Mouse (Mus musculus) ES-Bruce4 (cell line): ENCODE data around the gene 1520401A03Rik. TPM values are rescaled to one million over a fixed set of nuclear protein-coding genes. Genes with fewer than 3 reads are reported as not detected.

Experiments
- H3K27ac ChIP-seq: 2 replicates; pipeline ENCODE4 v1.5.1; 2012; ENCODE audit warnings: low read length, inconsistent platforms; ENCODE audit not compliant: insufficient read depth
- H3K27me3 ChIP-seq: 2 replicates; pipeline ENCODE4 v1.6.1; 2012; ENCODE audit warnings: mild to moderate bottlenecking, low read length, inconsistent platforms; ENCODE audit not compliant: control insufficient read depth, poor library complexity, insufficient read depth, severe bottlenecking
- H3K36me3 ChIP-seq: 2 replicates; pipeline ENCODE4 v1.6.1; 2012; ENCODE audit warnings: inconsistent platforms, mild to moderate bottlenecking, low read length, moderate library complexity; ENCODE audit not compliant: control insufficient read depth, poor library complexity, insufficient read depth, severe bottlenecking
- H3K4me1 ChIP-seq: one replicate; pipeline ENCODE4 v1.8.1; 2011; ENCODE audit warnings: low read length; ENCODE audit not compliant: control insufficient read depth, insufficient read depth
- H3K4me3 ChIP-seq: 2 replicates; pipeline ENCODE4 v1.5.1; 2011; ENCODE audit warnings: low read depth, mild to moderate bottlenecking, low read length
- H3K9ac ChIP-seq: 2 replicates; pipeline ENCODE4 v1.6.1; 2012; ENCODE audit warnings: low read depth, mild to moderate bottlenecking, inconsistent platforms; ENCODE audit not compliant: poor library complexity, severe bottlenecking
- H3K9me3 ChIP-seq: replicated peaks from 2 replicates; pipeline ENCODE4 v1.6.1; 2012; ENCODE audit warnings: mild to moderate bottlenecking, low read length, inconsistent platforms; ENCODE audit not compliant: control insufficient read depth, poor library complexity, insufficient read depth, severe bottlenecking
- CTCF ChIP-seq: IDR thresholded peaks from one replicate; pipeline ENCODE4 v1.8.1; 2011; ENCODE audit warnings: low read depth, low read length
- EP300 ChIP-seq: IDR thresholded peaks from 2 replicates; pipeline ENCODE4 v1.6.1; 2011; ENCODE audit warnings: low read depth, low read length; ENCODE audit not compliant: insufficient read depth
- POLR2A ChIP-seq: IDR thresholded peaks from one replicate; pipeline ENCODE4 v1.8.1; 2011; ENCODE audit warnings: low read length; ENCODE audit not compliant: insufficient read depth
- polyA plus RNA-seq: library from polyadenylated mRNA; stranded (reverse); fragments of >200 nt; gene quantifications from 2 replicates; pipeline ENCODE4 v1.2.4, GENCODE M21; 2011; ENCODE audit warnings: low read depth; ENCODE audit not compliant: missing spikeins, insufficient read depth, insufficient read length

Gene 1520401A03Rik
- polyA plus RNA-seq, 1 experiment = 4.1 TPM

GRCm38 (mm10) chr17:23674271-23674952, 48.2 kb downstream of the 1520401A03Rik start:
- H3K27me3 ChIP-seq = no peaks in the 10 kb centered on the region
- H3K36me3 ChIP-seq = no peaks in the 10 kb centered on the region; the same call in 1 of the 2 replicates
- no peak for TF ChIP-seq POLR2A
- no peak for TF ChIP-seq CTCF
- no peak for TF ChIP-seq EP300
- H3K9ac ChIP-seq = peak overlapping the region; percentile 15
- H3K27ac ChIP-seq = no peak overlapping the region
- H3K9me3 ChIP-seq = no peaks in the 10 kb centered on the region
- peak overlapping the region; percentile 67 for H3K4me3 ChIP-seq
- H3K4me1 ChIP-seq = peaks cover 5% of the 10 kb centered on the region

DNA sequence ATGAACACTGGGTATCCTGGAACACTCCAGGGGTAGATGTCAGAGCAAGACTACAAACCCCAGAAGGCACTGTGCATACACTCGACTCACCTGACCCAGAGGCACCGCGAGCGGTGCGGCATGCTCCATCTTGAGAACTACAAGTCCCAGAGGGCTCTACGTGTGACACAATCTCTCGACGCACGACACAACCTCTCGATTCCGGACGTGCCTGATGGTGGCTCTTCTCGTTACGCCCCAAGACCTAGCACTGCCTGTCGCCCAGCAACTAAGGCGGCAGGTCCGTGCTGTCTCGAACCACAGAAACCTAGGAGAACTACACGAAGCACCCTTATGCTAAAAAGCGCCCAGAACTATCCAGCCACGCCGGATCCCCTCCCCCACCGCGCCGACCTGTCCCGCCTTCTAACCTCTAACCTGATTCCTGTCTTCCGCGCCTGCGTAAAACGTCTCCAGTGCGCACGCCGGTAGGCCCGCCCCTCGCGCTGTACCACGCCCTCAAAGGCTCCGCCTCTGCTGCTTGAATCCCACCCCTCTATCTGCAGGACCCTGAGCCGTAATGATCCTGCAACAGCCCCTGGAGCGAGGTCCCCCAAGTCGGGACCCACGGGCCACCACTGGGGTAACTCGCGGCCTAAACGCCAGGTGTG, 49.0 kb downstream of the 1520401A03Rik start, which contains the start of the genes Hcfc1r1 and Thoc6:
TSS of gene Hcfc1r1 (plus strand) at position 173 of the 650 bp plus-strand sequence.
TSS of gene Thoc6 (minus strand) at position 459 of the 650 bp plus-strand sequence.
- peaks cover 5% of the 10 kb centered on the region for H3K4me1 ChIP-seq
- peak within 1 kb of the TSS; percentile 85 for H3K4me3 ChIP-seq
- H3K27ac ChIP-seq = peak within 1 kb of the TSS; percentile 28; the same call in 1 of the 2 replicates
- H3K36me3 ChIP-seq = peaks cover 5% of the 10 kb centered on the region; the same call in 1 of the 2 replicates
- H3K27me3 ChIP-seq = no peaks in the 10 kb centered on the region
- H3K9me3 ChIP-seq = no peaks in the 10 kb centered on the region
- TF ChIP-seq POLR2A (peak; percentile 47), CTCF (no peak)
- H3K9ac ChIP-seq = peak within 1 kb of the TSS; percentile 15

DNA sequence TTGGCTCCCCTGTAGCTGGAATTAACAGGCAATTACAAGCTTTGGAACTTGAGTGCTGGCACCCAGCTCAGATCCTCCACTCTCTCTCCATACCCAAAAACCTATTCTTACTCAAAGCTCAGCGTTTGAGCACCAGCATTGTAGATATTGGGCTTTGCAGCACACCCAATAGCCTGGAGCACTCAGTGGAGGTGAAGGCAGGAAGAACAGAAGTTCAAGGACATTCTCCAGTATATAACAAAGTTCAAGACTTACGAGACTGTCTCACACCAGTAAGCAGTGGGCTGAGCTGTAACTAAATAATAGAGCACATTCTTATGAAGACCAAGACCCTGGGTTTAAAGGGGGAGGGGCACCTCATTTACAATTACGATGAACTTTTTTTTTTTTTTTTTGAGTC, 49.8 kb downstream of the 1520401A03Rik start:
- TF ChIP-seq EP300 (no peak), CTCF (no peak), POLR2A (no peak)
- Histone ChIP-seq H3K27ac (no peak overlapping the region), H3K27me3 (no peaks in the 10 kb centered on the region), H3K36me3 (peaks cover 6% of the 10 kb centered on the region; the same call in 1 of the 2 replicates), H3K9ac (no peak overlapping the region), H3K9me3 (no peaks in the 10 kb centered on the region), H3K4me1 (peaks cover 5% of the 10 kb centered on the region), H3K4me3 (no peak overlapping the region; the same call in 1 of the 2 replicates)

- Histone ChIP-seq H3K36me3 (peaks cover 10% of the 10 kb centered on the region; the same call in 1 of the 2 replicates), H3K4me1 (peaks cover 5% of the 10 kb centered on the region), H3K9me3 (no peaks in the 10 kb centered on the region), H3K27ac (no peak overlapping the region; the same call in 1 of the 2 replicates), H3K27me3 (no peaks in the 10 kb centered on the region), H3K4me3 (no peak overlapping the region), H3K9ac (no peak overlapping the region)
- TF ChIP-seq CTCF (no peak), POLR2A (no peak), EP300 (no peak)
Observed at GRCm38 (mm10) chr17:23671519-23671918, 51.1 kb downstream of the 1520401A03Rik start.

- Histone ChIP-seq H3K9me3 (no peaks in the 10 kb centered on the region), H3K9ac (no peak overlapping the region), H3K27ac (peak overlapping the region; percentile 62), H3K4me1 (peaks cover 5% of the 10 kb centered on the region), H3K4me3 (no peak overlapping the region), H3K27me3 (no peaks in the 10 kb centered on the region), H3K36me3 (peaks cover 10% of the 10 kb centered on the region; the same call in 1 of the 2 replicates)
- peak; percentile 22 for TF ChIP-seq CTCF
- TF ChIP-seq POLR2A = no peak
- TF ChIP-seq EP300 = no peak
Observed at GRCm38 (mm10) chr17:23670516-23671074, 52.0 kb downstream of the 1520401A03Rik start.
